Mouse (Mus musculus) heart, embryonic 11.5 days (tissue): ENCODE results near the gene Arrdc5. TPM values are rescaled to one million over a fixed set of nuclear protein-coding genes. Genes with fewer than 3 reads are reported as not detected.

Source experiments
- ATAC-seq: fragments of 200-750 bp; cut with Nextera tagmentation; replicated peaks from 2 replicates; pipeline ENCODE4 v1.8.0; 2017; ENCODE audit warnings: moderate library complexity; ENCODE audit not compliant: insufficient number of reproducible peaks, low FRiP score, low TSS enrichment
- H3K27ac ChIP-seq: fragments of 300-500 bp; sonication (generic); 2 replicates; pipeline ENCODE4 v1.5.1; 2014; ENCODE audit warnings: mild to moderate bottlenecking, low read depth, low read length
- H3K27me3 ChIP-seq: fragments of 300-500 bp; sonication (generic); 2 replicates; pipeline ENCODE4 v1.6.1; 2014; ENCODE audit warnings: mild to moderate bottlenecking, low read length, mixed read lengths; ENCODE audit not compliant: control insufficient read depth, insufficient read depth
- H3K36me3 ChIP-seq: fragments of 300-500 bp; sonication (generic); 2 replicates; pipeline ENCODE4 v1.6.1; 2014; ENCODE audit warnings: mild to moderate bottlenecking, low read length, moderate library complexity, mixed read lengths; ENCODE audit not compliant: control insufficient read depth, insufficient read depth
- H3K4me1 ChIP-seq: fragments of 300-500 bp; sonication (generic); 2 replicates; pipeline ENCODE4 v1.6.1; 2014; ENCODE audit warnings: low read length; ENCODE audit not compliant: control insufficient read depth, insufficient read depth
- H3K4me2 ChIP-seq: fragments of 300-500 bp; sonication (generic); 2 replicates; pipeline ENCODE4 v1.6.1; 2014; ENCODE audit warnings: mild to moderate bottlenecking, moderate library complexity
- H3K4me3 ChIP-seq: fragments of 300-500 bp; sonication (generic); 2 replicates; pipeline ENCODE4 v1.5.1; 2014; ENCODE audit warnings: low read depth, low read length
- H3K9ac ChIP-seq: fragments of 300-500 bp; sonication (generic); 2 replicates; pipeline ENCODE4 v1.6.1; 2014; ENCODE audit warnings: mild to moderate bottlenecking, low read depth, low read length, moderate library complexity
- H3K9me3 ChIP-seq: fragments of 300-500 bp; sonication (generic); replicated peaks from 2 replicates; pipeline ENCODE4 v1.6.1; 2016; ENCODE audit warnings: low read length; ENCODE audit not compliant: control insufficient read depth
- WGBS: fragments of 180-500 bp; shearing (Covaris S2); extraction: QIAGEN DNeasy Blood & Tissue Kit; methylation state at CpG from one replicate; pipeline ENCODE4 v1.1.7; 2014; ENCODE audit not compliant: insufficient replicate concordance; 5-methylcytosine and 5-hydroxymethylcytosine counted together
- polyA plus RNA-seq: library from polyadenylated mRNA; unstranded; fragments of >200 nt; fragmentation: Nextera tagmentation; extraction: Ambion mirVana; gene quantifications from 2 replicates; pipeline ENCODE4 v1.2.1, GENCODE M21; 2014

The Arrdc5 gene
- polyA plus RNA-seq, 1 experiment from 2014 or later: not detected

- H3K27me3 ChIP-seq: no peaks in the 10 kb centered on the region
- peak overlapping the region; percentile 95 for H3K27ac ChIP-seq
- peak; percentile 7; the same call in 1 of the 2 replicates for ATAC-seq
- no peaks in the 10 kb centered on the region for H3K9me3 ChIP-seq
- peaks cover 19% of the 10 kb centered on the region for H3K36me3 ChIP-seq
- peak overlapping the region; percentile 88 for H3K4me2 ChIP-seq
- peak overlapping the region; percentile 67 for H3K4me3 ChIP-seq
- H3K9ac ChIP-seq: peak overlapping the region; percentile 83
- H3K4me1 ChIP-seq: peaks cover 24% of the 10 kb centered on the region
- 1% methylated on average over 23 of the region's 23 CpGs for WGBS
Observed at GRCm38 (mm10) chr17:56289371-56290331, 10.4 kb downstream of the Arrdc5 start.

GRCm38 (mm10) chr17:56288866-56289265 is 11.2 kb downstream of the Arrdc5 start:
- no peak for ATAC-seq
- 32% methylated on average over 3 of the region's 3 CpGs for WGBS
- H3K9ac ChIP-seq: peak overlapping the region; percentile 83
- peak overlapping the region; percentile 95 for H3K27ac ChIP-seq
- peak overlapping the region; percentile 88 for H3K4me2 ChIP-seq
- peak overlapping the region; percentile 67 for H3K4me3 ChIP-seq
- H3K36me3 ChIP-seq: peaks cover 23% of the 10 kb centered on the region
- peaks cover 24% of the 10 kb centered on the region for H3K4me1 ChIP-seq
- no peaks in the 10 kb centered on the region for H3K27me3 ChIP-seq
- no peaks in the 10 kb centered on the region for H3K9me3 ChIP-seq

GRCm38 (mm10) chr17:56287830-56288229 is 12.3 kb downstream of the Arrdc5 start:
- no peak overlapping the region for H3K4me3 ChIP-seq
- peak; percentile 31; the same call in 1 of the 2 replicates for ATAC-seq

GRCm38 (mm10) chr17:56285995-56286394 is 14.1 kb downstream of the Arrdc5 start:
- peaks cover 40% of the 10 kb centered on the region for H3K36me3 ChIP-seq
- no peak overlapping the region for H3K9ac ChIP-seq
- H3K4me1 ChIP-seq: peaks cover 24% of the 10 kb centered on the region
- H3K27ac ChIP-seq: no peak overlapping the region
- no peaks in the 10 kb centered on the region for H3K27me3 ChIP-seq
- ATAC-seq: no peak
- no peak overlapping the region for H3K4me2 ChIP-seq
- no peak overlapping the region for H3K4me3 ChIP-seq
- H3K9me3 ChIP-seq: no peaks in the 10 kb centered on the region
- WGBS: 92% methylated on average over 11 of the region's 11 CpGs

More at GRCm38 (mm10) chr17:56287830-56288229, 12.3 kb downstream of the Arrdc5 start:
- peak overlapping the region; percentile 60 for H3K4me2 ChIP-seq
- H3K9ac ChIP-seq: peak overlapping the region; percentile 50
- H3K9me3 ChIP-seq: no peaks in the 10 kb centered on the region
- peaks cover 30% of the 10 kb centered on the region for H3K36me3 ChIP-seq
- peak overlapping the region; percentile 68 for H3K27ac ChIP-seq
- no peaks in the 10 kb centered on the region for H3K27me3 ChIP-seq
- 39% methylated on average over 3 of the region's 3 CpGs for WGBS
- H3K4me1 ChIP-seq: peaks cover 24% of the 10 kb centered on the region

GRCm38 (mm10) chr17:56283316-56283715 is 16.8 kb downstream of the Arrdc5 start:
- H3K9ac ChIP-seq: no peak overlapping the region
- H3K4me2 ChIP-seq: no peak overlapping the region
- H3K27ac ChIP-seq: no peak overlapping the region
- no peak for ATAC-seq
- peaks cover 8% of the 10 kb centered on the region for H3K4me1 ChIP-seq
- H3K9me3 ChIP-seq: no peaks in the 10 kb centered on the region
- no peaks in the 10 kb centered on the region for H3K27me3 ChIP-seq
- WGBS: 90% methylated on average over 8 of the region's 8 CpGs
- H3K4me3 ChIP-seq: no peak overlapping the region
- peaks cover 47% of the 10 kb centered on the region for H3K36me3 ChIP-seq

GRCm38 (mm10) chr17:56282802-56283201 is 17.3 kb downstream of the Arrdc5 start:
- Histone ChIP-seq H3K4me1 (peaks cover 6% of the 10 kb centered on the region), H3K9me3 (no peaks in the 10 kb centered on the region), H3K4me2 (no peak overlapping the region), H3K27ac (no peak overlapping the region), H3K9ac (no peak overlapping the region), H3K27me3 (no peaks in the 10 kb centered on the region), H3K4me3 (no peak overlapping the region), H3K36me3 (peaks cover 47% of the 10 kb centered on the region)
- no peak for ATAC-seq
- WGBS: 80% methylated on average over 4 of the region's 4 CpGs

- no peak overlapping the region for H3K4me2 ChIP-seq
- H3K27ac ChIP-seq: no peak overlapping the region
- 88% methylated on average over 12 of the region's 12 CpGs for WGBS
- no peaks in the 10 kb centered on the region for H3K27me3 ChIP-seq
- no peak overlapping the region for H3K4me3 ChIP-seq
- H3K9me3 ChIP-seq: no peaks in the 10 kb centered on the region
- H3K36me3 ChIP-seq: peaks cover 42% of the 10 kb centered on the region
- no peak for ATAC-seq
- H3K4me1 ChIP-seq: peaks cover 14% of the 10 kb centered on the region
- H3K9ac ChIP-seq: no peak overlapping the region
Observed at GRCm38 (mm10) chr17:56281193-56281592, 18.9 kb downstream of the Arrdc5 start.

- no peak for ATAC-seq
- 83% methylated on average over 12 of the region's 12 CpGs for WGBS
- Histone ChIP-seq H3K27me3 (no peaks in the 10 kb centered on the region), H3K9me3 (no peaks in the 10 kb centered on the region), H3K4me2 (no peak overlapping the region), H3K4me1 (peaks cover 14% of the 10 kb centered on the region), H3K4me3 (no peak overlapping the region), H3K9ac (no peak overlapping the region), H3K27ac (no peak overlapping the region), H3K36me3 (peaks cover 28% of the 10 kb centered on the region)
Observed at GRCm38 (mm10) chr17:56279481-56280155, 20.5 kb downstream of the Arrdc5 start.
